Mouse (Mus musculus): Measurements from ENCODE around the gene Krt8. TPM values are rescaled to one million over a fixed set of nuclear protein-coding genes. Genes with fewer than 3 reads are reported as not detected.
A peak's percentile ranks its signal among the peaks of the same experiment; 100 is the strongest.

The Krt8 gene
- polyA plus RNA-seq, 1 experiment: 0.25 TPM

DNA sequence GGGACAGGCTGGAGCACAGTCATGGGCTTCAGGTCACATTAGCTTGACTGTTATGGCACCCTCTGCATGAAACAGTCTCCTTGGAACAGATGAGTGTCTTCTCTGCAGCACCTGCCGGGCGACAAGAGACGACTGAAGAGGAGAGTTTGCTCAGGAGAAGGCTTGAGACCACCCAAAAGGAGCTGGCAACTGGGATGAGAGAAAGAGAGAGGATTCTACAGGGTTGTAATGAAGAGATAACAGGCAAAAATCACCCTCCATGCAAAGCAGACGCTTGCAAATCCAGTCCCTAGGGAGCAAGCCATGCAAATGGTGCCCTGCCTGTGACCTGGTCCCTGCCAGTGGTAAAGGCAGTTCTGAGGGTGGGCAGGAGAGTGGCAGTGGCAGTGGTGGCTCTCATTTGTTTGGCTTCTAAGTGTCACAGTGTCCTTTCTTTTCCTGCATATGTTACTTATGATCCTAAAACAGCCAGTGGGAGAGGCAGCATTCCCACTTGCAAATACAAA, 8.0 kb upstream of the Krt8 start:
- Histone ChIP-seq H3K27ac (ENCODE audit: insufficient read depth, low read length) (no peak overlapping the region), H3K4me3 (ENCODE audit: insufficient read depth, low read length) (no peak overlapping the region), H3K4me1 (ENCODE audit: control insufficient read depth, insufficient read depth, low read length) (peaks cover 2% of the 10 kb centered on the region; the same call in 1 of the 2 replicates)
- TF ChIP-seq POLR2A (IDR thresholded peaks at IDR 0.05; ENCODE audit: extremely low read depth, insufficient read depth, low read length): no peak
- no peak for TF ChIP-seq CTCF (IDR thresholded peaks at IDR 0.05; ENCODE audit: extremely low read depth, insufficient read depth, low read length)

DNA sequence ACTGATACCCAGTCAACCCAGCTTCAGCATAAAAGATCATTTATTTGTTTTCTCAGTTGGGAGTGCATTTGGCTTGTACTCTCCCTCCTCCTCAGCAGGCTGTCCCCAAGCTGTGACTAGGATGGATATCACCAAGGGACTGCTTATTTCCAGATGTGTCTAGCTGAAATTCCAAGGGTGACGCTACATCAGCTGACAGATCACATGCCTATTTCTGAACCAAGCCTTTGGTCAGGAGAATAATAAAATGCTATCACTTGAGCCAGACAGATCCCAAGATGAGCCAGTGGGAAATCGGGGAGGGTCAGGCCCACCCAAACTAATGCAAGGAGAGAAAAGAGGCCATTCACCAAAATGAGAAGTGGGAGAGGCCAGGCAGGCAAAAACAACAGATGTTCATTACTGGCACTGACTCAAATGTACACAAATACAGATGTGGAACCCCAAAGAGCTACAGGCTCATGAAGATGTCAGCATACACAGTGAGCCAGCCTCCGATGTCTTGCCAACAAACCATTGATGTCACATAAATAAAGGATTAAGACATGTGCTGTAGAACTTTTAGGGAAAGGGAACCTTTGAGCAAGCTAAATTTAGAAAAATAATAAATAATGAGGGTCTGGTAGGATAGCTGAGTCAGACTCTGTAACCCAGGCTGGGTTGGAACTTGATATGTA, 6.4 kb upstream of the Krt8 start:
- no peak overlapping the region for H3K4me3 ChIP-seq (ENCODE audit: insufficient read depth, low read length)
- H3K27ac ChIP-seq (ENCODE audit: insufficient read depth, low read length): no peak overlapping the region
- peaks cover 2% of the 10 kb centered on the region; the same call in 1 of the 2 replicates for H3K4me1 ChIP-seq (ENCODE audit: control insufficient read depth, insufficient read depth, low read length)
- no peak for TF ChIP-seq CTCF (IDR thresholded peaks at IDR 0.05; ENCODE audit: extremely low read depth, insufficient read depth, low read length)
- no peak for TF ChIP-seq POLR2A (IDR thresholded peaks at IDR 0.05; ENCODE audit: extremely low read depth, insufficient read depth, low read length)

DNA sequence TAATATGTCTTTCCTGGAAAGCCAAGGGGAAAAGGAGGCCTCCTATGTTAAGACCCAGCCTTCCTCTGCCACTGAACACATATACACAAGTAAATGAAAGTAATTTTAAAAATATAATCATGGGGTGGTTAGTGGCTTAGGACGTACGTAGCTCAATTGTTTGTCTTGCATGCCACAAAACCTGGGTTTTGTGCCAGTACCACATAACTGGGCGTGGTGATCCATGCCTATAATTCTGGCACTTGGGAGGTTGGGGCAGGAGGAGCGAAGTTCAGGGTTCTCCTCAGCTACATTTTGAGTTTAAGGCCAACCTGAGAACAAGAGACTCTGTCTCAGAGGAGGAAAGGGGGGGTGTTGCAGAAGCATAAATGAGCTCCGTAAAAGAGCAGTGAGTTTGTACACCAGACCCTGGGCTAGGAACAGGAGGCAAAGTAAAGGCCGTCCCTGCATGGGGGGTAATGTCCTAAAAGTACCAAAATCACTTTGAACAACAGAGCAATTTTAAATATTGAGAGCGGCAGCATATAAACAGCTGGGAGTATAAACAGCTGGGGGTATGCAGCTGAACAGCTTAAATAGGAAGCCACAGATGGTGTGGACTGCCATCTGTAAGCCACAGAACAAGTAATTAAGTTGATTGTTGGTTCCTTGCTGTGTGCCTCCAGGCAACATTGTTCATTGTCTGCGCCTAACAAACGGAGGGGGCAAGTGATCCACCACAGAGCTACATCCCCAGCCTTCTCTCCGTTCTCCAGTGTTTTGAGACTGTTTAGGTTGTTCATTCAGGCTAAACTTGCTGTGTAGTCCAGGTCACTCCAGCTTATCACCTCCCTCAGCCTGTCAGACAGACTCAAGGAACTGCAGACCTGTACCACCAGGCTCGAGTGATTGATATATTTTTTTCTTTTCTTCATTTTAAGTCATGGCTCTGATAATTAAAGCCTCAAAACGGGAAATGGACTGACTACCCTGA, 3.1 kb upstream of the Krt8 start:
- Histone ChIP-seq H3K4me1 (ENCODE audit: control insufficient read depth, insufficient read depth, low read length) (no peaks in the 10 kb centered on the region), H3K4me3 (ENCODE audit: insufficient read depth, low read length) (no peak overlapping the region), H3K27ac (ENCODE audit: insufficient read depth, low read length) (no peak overlapping the region)
- TF ChIP-seq POLR2A (IDR thresholded peaks at IDR 0.05; ENCODE audit: extremely low read depth, insufficient read depth, low read length) (no peak), CTCF (IDR thresholded peaks at IDR 0.05; ENCODE audit: extremely low read depth, insufficient read depth, low read length) (no peak)

DNA sequence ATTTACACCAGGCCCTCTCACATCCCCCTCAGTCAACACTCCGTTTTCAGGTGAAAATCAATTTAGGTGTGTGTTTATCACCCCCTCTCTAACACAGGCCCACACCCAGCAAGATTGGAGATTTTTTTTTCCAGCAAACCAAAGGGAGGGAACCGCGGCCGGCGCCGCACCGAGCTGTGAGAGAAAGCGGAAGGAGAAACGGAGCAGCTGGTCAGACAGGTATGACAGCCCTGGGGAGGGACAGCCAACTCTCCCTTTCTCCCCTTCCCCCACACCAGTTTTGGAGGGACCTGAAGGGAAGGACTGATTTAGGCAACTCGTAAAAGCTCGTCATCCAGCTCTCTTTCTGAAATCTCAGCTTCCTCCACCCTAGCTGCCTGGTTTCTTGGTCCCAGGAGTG, 2.0 kb upstream of the Krt8 start:
- Histone ChIP-seq H3K27ac (ENCODE audit: insufficient read depth, low read length) (no peak overlapping the region), H3K4me3 (ENCODE audit: insufficient read depth, low read length) (no peak overlapping the region), H3K4me1 (ENCODE audit: control insufficient read depth, insufficient read depth, low read length) (no peaks in the 10 kb centered on the region)
- no peak for TF ChIP-seq POLR2A (IDR thresholded peaks at IDR 0.05; ENCODE audit: extremely low read depth, insufficient read depth, low read length)
- TF ChIP-seq CTCF (IDR thresholded peaks at IDR 0.05; ENCODE audit: extremely low read depth, insufficient read depth, low read length): no peak

DNA sequence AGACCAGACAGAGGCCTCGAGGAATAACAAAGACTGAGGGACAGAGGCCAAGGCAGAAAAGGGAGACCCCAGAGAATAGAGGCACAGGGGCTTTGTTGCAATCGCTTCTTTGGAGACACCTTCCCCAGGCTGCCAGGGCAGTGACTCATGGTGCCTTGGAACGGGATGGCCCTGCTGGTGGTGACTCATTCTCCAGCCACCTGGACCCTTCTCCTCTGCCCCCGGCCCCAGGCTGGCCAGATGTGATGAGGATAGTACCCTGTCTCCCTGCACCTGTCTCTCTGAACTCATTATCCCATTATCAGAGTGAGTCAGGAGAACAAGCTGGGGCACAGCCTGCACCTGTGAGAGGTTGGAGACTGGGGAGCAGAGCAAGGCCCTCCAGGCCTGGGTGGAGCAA, 1.0 kb upstream of the Krt8 start:
- H3K27ac ChIP-seq (ENCODE audit: insufficient read depth, low read length): no peak overlapping the region
- TF ChIP-seq CTCF (IDR thresholded peaks at IDR 0.05; ENCODE audit: extremely low read depth, insufficient read depth, low read length) (no peak), POLR2A (IDR thresholded peaks at IDR 0.05; ENCODE audit: extremely low read depth, insufficient read depth, low read length) (no peak)
- H3K4me3 ChIP-seq (ENCODE audit: insufficient read depth, low read length): no peak overlapping the region
- H3K4me1 ChIP-seq (ENCODE audit: control insufficient read depth, insufficient read depth, low read length): no peaks in the 10 kb centered on the region

DNA sequence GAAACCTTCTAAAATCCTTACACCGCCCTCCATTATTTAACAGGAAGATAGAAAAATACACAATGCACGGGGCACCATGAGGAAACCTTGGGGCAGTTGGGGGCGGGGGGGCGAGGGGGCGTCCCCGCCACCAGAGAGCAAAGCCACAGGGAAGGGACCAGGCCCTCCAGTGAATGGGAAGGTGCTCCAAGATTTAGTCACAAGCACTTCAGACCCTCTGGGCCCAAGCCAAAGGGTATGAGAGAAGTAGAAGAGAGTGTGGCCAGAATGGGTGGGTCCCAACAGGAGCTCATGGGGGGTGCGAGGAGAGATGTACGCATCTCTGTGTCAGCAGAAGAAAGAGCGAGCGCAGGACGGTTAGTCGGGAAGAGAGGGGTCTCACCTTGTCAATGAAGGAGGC, 766 bp downstream of the Krt8 start:
- Histone ChIP-seq H3K4me3 (ENCODE audit: insufficient read depth, low read length) (no peak overlapping the region), H3K4me1 (ENCODE audit: control insufficient read depth, insufficient read depth, low read length) (no peaks in the 10 kb centered on the region), H3K27ac (ENCODE audit: insufficient read depth, low read length) (no peak overlapping the region)
- TF ChIP-seq POLR2A (IDR thresholded peaks at IDR 0.05; ENCODE audit: extremely low read depth, insufficient read depth, low read length): no peak
- TF ChIP-seq CTCF (IDR thresholded peaks at IDR 0.05; ENCODE audit: extremely low read depth, insufficient read depth, low read length): no peak

DNA sequence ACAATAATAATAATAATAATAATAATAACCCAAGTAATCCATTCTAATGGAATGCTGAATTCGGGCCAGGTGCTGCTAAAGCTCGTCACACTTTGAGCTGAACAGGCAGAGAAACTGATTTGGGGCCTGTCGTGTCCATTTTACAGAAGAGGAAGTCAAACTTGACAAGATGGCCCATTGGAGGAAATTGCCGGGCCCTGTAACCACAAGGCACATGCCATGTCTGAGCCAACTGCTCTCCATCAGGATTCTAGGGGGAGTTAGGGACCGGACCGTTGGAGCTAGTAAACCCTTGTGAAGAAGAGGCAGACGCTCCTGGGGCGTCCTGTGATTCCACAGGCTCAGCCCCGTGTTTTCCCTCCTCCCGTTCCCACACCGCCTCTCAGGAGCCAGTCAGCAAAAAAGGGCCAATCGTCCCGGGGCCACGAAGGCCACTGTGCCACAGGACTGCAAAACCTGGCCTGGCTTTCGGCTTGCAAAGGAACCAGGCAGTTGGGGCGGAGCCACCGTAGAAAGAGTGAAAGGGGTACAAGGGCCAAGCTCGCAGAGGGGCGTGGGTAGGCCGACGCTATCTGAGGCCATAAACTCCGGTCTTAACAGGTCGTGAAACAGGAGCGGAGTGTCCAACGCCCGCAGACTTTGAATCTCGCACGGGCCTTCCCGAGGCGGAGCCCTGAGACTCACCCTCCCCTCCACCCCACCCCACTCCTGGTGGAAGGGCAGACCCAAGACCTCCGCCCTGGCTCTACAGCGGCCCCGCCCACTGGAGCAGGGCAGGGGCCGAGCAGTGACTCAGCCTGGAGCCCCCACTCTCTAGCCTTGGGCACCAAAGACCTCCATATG, 1.4 kb downstream of the Krt8 start:
- H3K27ac ChIP-seq (ENCODE audit: insufficient read depth, low read length): no peak overlapping the region
- H3K4me3 ChIP-seq (ENCODE audit: insufficient read depth, low read length): 0 out of 2 replicates have a peak overlapping the region, but pooled peaks have one; percentile 16
- TF ChIP-seq POLR2A (IDR thresholded peaks at IDR 0.05; ENCODE audit: extremely low read depth, insufficient read depth, low read length): no peak
- H3K4me1 ChIP-seq (ENCODE audit: control insufficient read depth, insufficient read depth, low read length): no peaks in the 10 kb centered on the region

DNA sequence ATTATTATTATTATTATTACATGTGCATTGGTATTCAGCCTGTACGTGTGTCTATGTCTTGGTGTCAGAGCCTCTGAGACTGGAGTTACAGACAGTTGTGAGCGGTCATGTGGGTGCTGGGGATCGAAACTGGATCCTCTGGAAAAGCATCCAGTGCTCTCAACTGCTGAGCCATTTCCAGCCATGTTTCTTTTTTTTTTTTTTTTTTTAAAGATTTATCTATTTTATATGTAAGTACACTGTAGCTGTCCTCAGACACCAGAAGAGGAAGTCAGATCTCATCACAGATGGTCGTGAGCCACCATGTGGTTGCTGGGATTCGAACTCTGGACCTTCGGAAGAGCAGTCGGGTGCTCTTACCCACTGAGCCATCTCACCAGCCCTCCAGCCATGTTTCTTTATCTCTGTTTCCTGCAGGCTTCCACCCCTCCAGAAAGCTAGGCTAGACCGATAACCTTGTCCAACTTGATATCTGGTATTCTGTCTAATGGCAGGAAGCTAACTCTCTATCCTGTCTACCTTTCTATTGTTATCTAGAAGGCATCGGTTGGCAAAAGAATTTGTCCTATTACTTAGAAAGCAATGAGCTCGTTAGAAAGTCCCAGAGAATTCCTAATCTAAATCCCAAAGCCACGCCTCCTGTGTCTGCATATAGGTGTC, 4.5 kb downstream of the Krt8 start:
- no peak overlapping the region for H3K27ac ChIP-seq (ENCODE audit: insufficient read depth, low read length)
- H3K4me3 ChIP-seq (ENCODE audit: insufficient read depth, low read length): no peak overlapping the region
- TF ChIP-seq POLR2A (IDR thresholded peaks at IDR 0.05; ENCODE audit: extremely low read depth, insufficient read depth, low read length) (no peak), CTCF (IDR thresholded peaks at IDR 0.05; ENCODE audit: extremely low read depth, insufficient read depth, low read length) (no peak)
- no peaks in the 10 kb centered on the region; the same call in 1 of the 2 replicates for H3K4me1 ChIP-seq (ENCODE audit: control insufficient read depth, insufficient read depth, low read length)
